Mouse (Mus musculus): ENCODE results near the gene Tmem237.

The Tmem237 gene

GRCm38 (mm10) chr1:59094705-59095104 lies 25.5 kb downstream of the Tmem237 start, which contains the start of gene C2cd6:
Gene C2cd6 (minus strand): TSS chr1:59094900.
- no peak for DNase-seq

GRCm38 (mm10) chr1:59070867-59071266 lies 49.3 kb downstream of the Tmem237 start:
- DNase-seq = no peak

- peak; percentile 3 for DNase-seq
Measured at GRCm38 (mm10) chr1:59067976-59068375, 52.2 kb downstream of the Tmem237 start.

- no peak for DNase-seq
Measured at GRCm38 (mm10) chr1:59063697-59064096, 56.5 kb downstream of the Tmem237 start.

- DNase-seq = no peak
Measured at GRCm38 (mm10) chr1:59056955-59057354, 63.3 kb downstream of the Tmem237 start.

GRCm38 (mm10) chr1:59051306-59051705 lies 68.9 kb downstream of the Tmem237 start:
- no peak for DNase-seq
